Mouse (Mus musculus) MEL (cell line): ENCODE data around the gene Rbfox3. TPM values are rescaled to one million over a fixed set of nuclear protein-coding genes. Genes with fewer than 3 reads are reported as not detected.
A peak's percentile ranks its signal among the peaks of the same experiment; 100 is the strongest.

ENCODE experiments used
- DNase-seq: peaks from one replicate; pipeline ENCODE4 v3.0.0; 2011; ENCODE audit warnings: low read depth, low spot score
- H3K27ac ChIP-seq: 2 replicates; pipeline ENCODE4 v1.5.1; 2012; ENCODE audit warnings: low read depth, mild to moderate bottlenecking, control low read depth, low read length, moderate library complexity; ENCODE audit not compliant: control insufficient read depth
- H3K27me3 ChIP-seq, 2 experiments: fragments of 150-350 bp in 1 of 2; sonication (generic) in 1 of 2; 2 replicates each; pipeline ENCODE4 v1.6.1; 2012; ENCODE audit warnings: low read length in 2 of 2, mild to moderate bottlenecking in 2 of 2, improper control_type of control experiment in 1 of 2, moderate library complexity in 1 of 2; ENCODE audit not compliant: insufficient read depth in 2 of 2, control insufficient read depth in 1 of 2
- H3K36me3 ChIP-seq, 2 experiments: 2 replicates each; pipeline ENCODE4 v1.6.1; 2012 to 2014; ENCODE audit warnings: low read length in 2 of 2, improper control_type of control experiment in 1 of 2, inconsistent platforms in 1 of 2, mild to moderate bottlenecking in 1 of 2; ENCODE audit not compliant: insufficient read depth in 2 of 2, control insufficient read depth in 1 of 2
- H3K4me1 ChIP-seq, 2 experiments: fragments of 150-350 bp in 1 of 2; sonication (generic) in 1 of 2; 2 replicates each; pipeline ENCODE4 v1.6.1; 2012; ENCODE audit warnings: low read length in 2 of 2, improper control_type of control experiment in 1 of 2, mild to moderate bottlenecking in 1 of 2; ENCODE audit not compliant: insufficient read depth in 2 of 2, control insufficient read depth in 1 of 2
- H3K4me3 ChIP-seq, 2 experiments: fragments of 150-350 bp in 1 of 2; sonication (generic) in 1 of 2; 2 replicates each; pipeline ENCODE4 v1.5.1; 2012; ENCODE audit warnings: low read depth in 2 of 2, low read length in 2 of 2, mild to moderate bottlenecking in 2 of 2, moderate library complexity in 2 of 2, control low read depth in 1 of 2, improper control_type of control experiment in 1 of 2; ENCODE audit not compliant: control insufficient read depth in 1 of 2, insufficient read depth in 1 of 2
- H3K79me2 ChIP-seq: 2 replicates; pipeline ENCODE4 v1.6.1; 2012; ENCODE audit warnings: mild to moderate bottlenecking, low read length, moderate library complexity; ENCODE audit not compliant: control insufficient read depth, poor library complexity, insufficient read depth
- H3K9ac ChIP-seq: 2 replicates; pipeline ENCODE4 v1.6.1; 2012; ENCODE audit warnings: low read depth, mild to moderate bottlenecking, control low read depth, low read length, moderate library complexity; ENCODE audit not compliant: control insufficient read depth, poor library complexity, severe bottlenecking
- H3K9me3 ChIP-seq: fragments of 150-350 bp; sonication (generic); replicated peaks from 2 replicates; pipeline ENCODE4 v1.6.1; 2012; ENCODE audit warnings: mild to moderate bottlenecking, low read length, improper control_type of control experiment, moderate library complexity; ENCODE audit not compliant: insufficient read depth
- CHD1 ChIP-seq: IDR thresholded peaks from 2 replicates; pipeline ENCODE4 v1.6.1; 2012; ENCODE audit warnings: low read depth, mild to moderate bottlenecking, inconsistent platforms, low read length, improper control_type of control experiment
- EP300 ChIP-seq, 2 experiments: IDR thresholded peaks; 2 replicates each; pipeline ENCODE4 v1.6.1; 2011; ENCODE audit warnings: improper control_type of control experiment in 2 of 2, low read length in 2 of 2, low read depth in 1 of 2, mild to moderate bottlenecking in 1 of 2
- JUND ChIP-seq: IDR thresholded peaks from 2 replicates; pipeline ENCODE4 v1.6.1; 2011; ENCODE audit warnings: low read depth, mild to moderate bottlenecking, improper control_type of control experiment, low read length
- MAX ChIP-seq: IDR thresholded peaks from 2 replicates; pipeline ENCODE4 v1.6.1; 2011; ENCODE audit warnings: low read length, improper control_type of control experiment
- MEF2A ChIP-seq: IDR thresholded peaks from 2 replicates; pipeline ENCODE4 v1.6.1; 2014; ENCODE audit warnings: low read depth, mild to moderate bottlenecking, inconsistent platforms, low read length, improper control_type of control experiment; ENCODE audit not compliant: poor library complexity, insufficient replicate concordance, severe bottlenecking; ENCODE audit errors: extremely low read depth
- MXI1 ChIP-seq: IDR thresholded peaks from 2 replicates; pipeline ENCODE4 v1.6.1; 2011; ENCODE audit warnings: mild to moderate bottlenecking, low read depth, low read length, improper control_type of control experiment
- MYB ChIP-seq: IDR thresholded peaks from 2 replicates; pipeline ENCODE4 v1.6.1; 2011; ENCODE audit warnings: mild to moderate bottlenecking, low read depth, low read length, improper control_type of control experiment
- MYC ChIP-seq: IDR thresholded peaks from 2 replicates; pipeline ENCODE4 v1.6.1; 2011; ENCODE audit warnings: low read depth, mild to moderate bottlenecking, low read length, improper control_type of control experiment, moderate library complexity
- NRF1 ChIP-seq: IDR thresholded peaks from 2 replicates; pipeline ENCODE4 v1.6.1; 2014; ENCODE audit warnings: low read depth, mild to moderate bottlenecking, inconsistent platforms, low read length, improper control_type of control experiment, moderate library complexity; ENCODE audit not compliant: poor library complexity, insufficient read depth, severe bottlenecking
- POLR2A ChIP-seq, 2 experiments: IDR thresholded peaks; 2 replicates each; pipeline ENCODE4 v1.6.1; 2011 to 2012; ENCODE audit warnings: low read length in 2 of 2, mild to moderate bottlenecking in 2 of 2, control low read depth in 1 of 2, improper control_type of control experiment in 1 of 2, low read depth in 1 of 2, moderate library complexity in 1 of 2; ENCODE audit not compliant: control insufficient read depth in 1 of 2, insufficient read depth in 1 of 2, poor library complexity in 1 of 2
- POLR2AphosphoS2 ChIP-seq: IDR thresholded peaks from 2 replicates; pipeline ENCODE4 v1.6.1; 2011; ENCODE audit warnings: low read length, improper control_type of control experiment
- POLR2AphosphoS5 ChIP-seq: IDR thresholded peaks from 2 replicates; pipeline ENCODE4 v1.6.1; 2012; ENCODE audit warnings: low read depth, borderline replicate concordance, mild to moderate bottlenecking, inconsistent platforms, low read length, moderate library complexity, mixed read lengths
- RAD21 ChIP-seq: IDR thresholded peaks from 2 replicates; pipeline ENCODE4 v1.6.1; 2011; ENCODE audit warnings: mild to moderate bottlenecking, low read depth, low read length, improper control_type of control experiment
- RCOR1 ChIP-seq: IDR thresholded peaks from 2 replicates; pipeline ENCODE4 v1.6.1; 2012; ENCODE audit warnings: low read depth, mild to moderate bottlenecking, inconsistent platforms, low read length, improper control_type of control experiment
- SMC3 ChIP-seq: IDR thresholded peaks from 2 replicates; pipeline ENCODE4 v1.6.1; 2011; ENCODE audit warnings: low read depth, low read length, improper control_type of control experiment
- TCF12 ChIP-seq: IDR thresholded peaks from 2 replicates; pipeline ENCODE4 v1.6.1; 2014; ENCODE audit warnings: low read depth, mild to moderate bottlenecking, inconsistent platforms, low read length, improper control_type of control experiment, moderate library complexity
- UBTF ChIP-seq: IDR thresholded peaks from 2 replicates; pipeline ENCODE4 v1.6.1; 2012; ENCODE audit warnings: low read depth, mild to moderate bottlenecking, inconsistent platforms, low read length, improper control_type of control experiment, moderate library complexity, borderline replicate concordance; ENCODE audit not compliant: insufficient read depth
- USF1 ChIP-seq: IDR thresholded peaks from 2 replicates; pipeline ENCODE4 v1.6.1; 2014; ENCODE audit warnings: low read depth, mild to moderate bottlenecking, inconsistent platforms, low read length, improper control_type of control experiment, moderate library complexity
- USF2 ChIP-seq, 2 experiments: IDR thresholded peaks; 2 replicates each; pipeline ENCODE4 v1.6.1; 2011 to 2012; ENCODE audit warnings: improper control_type of control experiment in 2 of 2, low read length in 2 of 2, borderline replicate concordance in 1 of 2, inconsistent platforms in 1 of 2, low read depth in 1 of 2, mild to moderate bottlenecking in 1 of 2; ENCODE audit not compliant: insufficient read depth in 1 of 2
- ZC3H11A ChIP-seq: IDR thresholded peaks from 2 replicates; pipeline ENCODE4 v1.6.1; 2012; ENCODE audit warnings: low read depth, mild to moderate bottlenecking, inconsistent platforms, low read length, improper control_type of control experiment
- ZKSCAN1 ChIP-seq: IDR thresholded peaks from 2 replicates; pipeline ENCODE4 v1.6.1; 2012; ENCODE audit warnings: low read depth, mild to moderate bottlenecking, inconsistent platforms, low read length, improper control_type of control experiment, moderate library complexity
- polyA plus RNA-seq, 2 experiments: library from polyadenylated mRNA; stranded (reverse) in 1 of 2; unstranded in 1 of 2; fragments of >175 nt in 1 of 2; fragments of >200 nt in 1 of 2; gene quantifications; 2 replicates each; pipeline versions ENCODE4 v1.2.1 to v1.2.4; 2012; ENCODE audit warnings: low replicate concordance in 2 of 2, low read depth in 1 of 2; ENCODE audit not compliant: insufficient read length in 2 of 2, insufficient read depth in 1 of 2, missing spikeins in 1 of 2
- total RNA-seq: library from RNA; depleted of rRNA; stranded (reverse); fragments of 300-350 nt; gene quantifications from 2 replicates; pipeline ENCODE4 v1.2.3, GENCODE M21; 2012

Gene Rbfox3
- total and polyA plus RNA-seq, 3 experiments: not detected

- TF ChIP-seq POLR2A (IDR thresholded peaks at IDR 0.05; ENCODE audit: control insufficient read depth in 1 of 2, insufficient read depth in 1 of 2, low read depth in 1 of 2, low read length in 2 of 2, poor library complexity in 1 of 2): no peak
- TF ChIP-seq MEF2A: peak; percentile 92
- TF ChIP-seq CHD1: no peak
- no peak for TF ChIP-seq POLR2AphosphoS5
- peak; percentile 94 for TF ChIP-seq MAX
- peak; percentile 59; a peak in 2 of 4 replicates for TF ChIP-seq EP300 (IDR thresholded peaks at IDR 0.05; ENCODE audit: low read depth in 1 of 2, low read length in 2 of 2)
- TF ChIP-seq MYB: no peak
- TF ChIP-seq USF1: peak; percentile 67; the same call in 1 of the 2 replicates
- TF ChIP-seq USF2 (IDR thresholded peaks at IDR 0.05; ENCODE audit: borderline replicate concordance in 1 of 2, insufficient read depth in 1 of 2, low read depth in 1 of 2, low read length in 2 of 2): no peak
- peak; percentile 62 for TF ChIP-seq NRF1
- TF ChIP-seq MXI1: peak; percentile 96
- peak; percentile 90 for TF ChIP-seq MYC
- no peak for TF ChIP-seq UBTF
- TF ChIP-seq ZKSCAN1: no peak
- TF ChIP-seq SMC3: no peak
- TF ChIP-seq JUND: no peak
- no peak for TF ChIP-seq POLR2AphosphoS2
- peak; percentile 15; the same call in 1 of the 2 replicates for TF ChIP-seq RCOR1
These were observed 454.5 kb downstream of the Rbfox3 start (continued) for GRCm38 (mm10) chr11:118456937-118457336.

GRCm38 (mm10) chr11:118455788-118456187, 455.6 kb downstream of the Rbfox3 start:
- Histone ChIP-seq H3K27me3 (no peaks in the 10 kb centered on the region), H3K79me2 (no peaks in the 10 kb centered on the region), H3K9ac (no peak overlapping the region), H3K9me3 (no peaks in the 10 kb centered on the region), H3K4me3 (no peak overlapping the region), H3K36me3 (peaks cover 0 to 17% of the 10 kb centered on the region in 2 experiments; a peak in 2 of 4 replicates), H3K4me1 (peaks cover 6 to 33% of the 10 kb centered on the region in 2 experiments), H3K27ac (no peak overlapping the region)
- TF ChIP-seq RAD21 (no peak), EP300 (IDR thresholded peaks at IDR 0.05; ENCODE audit: low read depth in 1 of 2, low read length in 2 of 2) (peak; percentile 52 to 60; a peak in 3 of 4 replicates), TCF12 (0 out of 2 replicates have a peak, but pooled peaks have one; percentile 18), CHD1 (no peak), RCOR1 (0 out of 2 replicates have a peak, but pooled peaks have one; percentile 10), ZC3H11A (no peak), NRF1 (no peak), MYC (no peak)
- no peak for DNase-seq
